ENCODE assay signal across 8 mouse cellular contexts in genomic region chr2:165878021-165878585, GRCm38 (mm10). TPM values are rescaled to one million over a fixed set of nuclear protein-coding genes. Genes with fewer than 3 reads are reported as not detected.
DNase-seq lines count a peak whose midpoint lies in the region; ATAC-seq and TF ChIP-seq lines count a peak whose summit lies in the region.

No protein-coding gene starts in this region.

- WGBS in heart, embryonic 11.5 days (ENCODE audit: insufficient replicate concordance), result 28% methylated on average over 10 of the region's 10 CpGs
- WGBS in hindbrain, embryonic 11.5 days, result 20% methylated on average over 10 of the region's 10 CpGs
- 18% methylated on average over 10 of the region's 10 CpGs for WGBS in midbrain, embryonic 10.5 days

- no peak for ATAC-seq in heart, embryonic 11.5 days (replicated peaks; ENCODE audit: insufficient number of reproducible peaks, low FRiP score, low TSS enrichment)
- ATAC-seq in hindbrain, embryonic 11.5 days (ENCODE audit: low FRiP score), result no peak

- TF ChIP-seq CTCF in E14TG2a.4 (conservative IDR thresholded peaks at IDR 0.05; ENCODE audit: low read length), result no peak

- no peak for DNase-seq in heart, postnatal 4 days
- DNase-seq in hindbrain, embryonic 11.5 days (ENCODE audit: low spot score), result no peak
- no peak for DNase-seq in midbrain, embryonic 10.5 days (ENCODE audit: low spot score)
- DNase-seq in spleen, adult 12 weeks (ENCODE audit: low spot score), result no peak
- DNase-seq in left cerebral cortex, adult 18-20 months (ENCODE audit: low spot score in 2 of 2), result no peak
- no peak for DNase-seq in testis, postnatal 14 days (ENCODE audit: low spot score)

- no peak overlapping the region for H3K9ac ChIP-seq in heart, embryonic 11.5 days (ENCODE audit: low read depth, low read length)
- no peak overlapping the region for H3K9ac ChIP-seq in hindbrain, embryonic 11.5 days (ENCODE audit: low read depth, low read length)

- peak overlapping the region; percentile 9; the same call in 1 of the 2 replicates for H3K4me2 ChIP-seq in heart, embryonic 11.5 days
- no peak overlapping the region; the same call in 1 of the 2 replicates for H3K4me2 ChIP-seq in hindbrain, embryonic 11.5 days (replicated peaks; ENCODE audit: low read depth, low read length)

- H3K4me1 ChIP-seq in heart, embryonic 11.5 days (ENCODE audit: control insufficient read depth, insufficient read depth, low read length), result peaks cover 92% of the 10 kb centered on the region
- H3K4me1 ChIP-seq in E14TG2a.4 (replicated peaks; ENCODE audit: low read depth, low read length), result peaks cover 98% of the 10 kb centered on the region
- H3K4me1 ChIP-seq in hindbrain, embryonic 11.5 days (replicated peaks; ENCODE audit: control insufficient read depth, insufficient read depth, low read length), result peaks cover 65% of the 10 kb centered on the region
- H3K4me1 ChIP-seq in midbrain, embryonic 10.5 days, result peaks cover 100% of the 10 kb centered on the region

- no peak overlapping the region; the same call in 1 of the 2 replicates for H3K27ac ChIP-seq in heart, embryonic 11.5 days (ENCODE audit: low read depth, low read length)
- 0 out of 2 replicates have a peak overlapping the region, but pooled peaks have one; percentile 6 for H3K27ac ChIP-seq in hindbrain, embryonic 11.5 days (ENCODE audit: low read depth, low read length)
- peak overlapping the region; percentile 100 for H3K27ac ChIP-seq in midbrain, embryonic 10.5 days (replicated peaks)

- H3K36me3 ChIP-seq in heart, embryonic 11.5 days (ENCODE audit: control insufficient read depth, insufficient read depth, low read length), result peaks cover 7% of the 10 kb centered on the region
- H3K36me3 ChIP-seq in E14TG2a.4 (ENCODE audit: insufficient read depth, low read length), result peaks cover 75% of the 10 kb centered on the region
- H3K36me3 ChIP-seq in hindbrain, embryonic 11.5 days (ENCODE audit: control insufficient read depth, insufficient read depth, low read length), result no peaks in the 10 kb centered on the region
- H3K36me3 ChIP-seq in midbrain, embryonic 10.5 days, result peaks cover 31% of the 10 kb centered on the region

- no peaks in the 10 kb centered on the region for H3K9me3 ChIP-seq in heart, embryonic 11.5 days (replicated peaks; ENCODE audit: control insufficient read depth, low read length)
- no peaks in the 10 kb centered on the region for H3K9me3 ChIP-seq in E14TG2a.4 (ENCODE audit: low read length)
- no peaks in the 10 kb centered on the region for H3K9me3 ChIP-seq in hindbrain, embryonic 11.5 days (ENCODE audit: control insufficient read depth, low read length)
- H3K9me3 ChIP-seq in midbrain, embryonic 10.5 days (replicated peaks), result no peaks in the 10 kb centered on the region

- H3K4me3 ChIP-seq in heart, embryonic 11.5 days (ENCODE audit: low read depth, low read length), result no peak overlapping the region
- H3K4me3 ChIP-seq in E14TG2a.4 (replicated peaks; ENCODE audit: low read length), result peak overlapping the region; percentile 35
- no peak overlapping the region for H3K4me3 ChIP-seq in hindbrain, embryonic 11.5 days (ENCODE audit: low read depth, low read length)
- peak overlapping the region; percentile 53 for H3K4me3 ChIP-seq in midbrain, embryonic 10.5 days

- H3K27me3 ChIP-seq in heart, embryonic 11.5 days (ENCODE audit: control insufficient read depth, insufficient read depth, low read length), result no peaks in the 10 kb centered on the region
- no peaks in the 10 kb centered on the region for H3K27me3 ChIP-seq in E14TG2a.4 (ENCODE audit: insufficient read depth, low read length)
- H3K27me3 ChIP-seq in hindbrain, embryonic 11.5 days (ENCODE audit: control insufficient read depth, insufficient read depth, low read length), result no peaks in the 10 kb centered on the region
- no peaks in the 10 kb centered on the region for H3K27me3 ChIP-seq in midbrain, embryonic 10.5 days (ENCODE audit: low read depth, poor library complexity, severe bottlenecking)

RNA-seq across cellular contexts. Expression of gene Zmynd8, which starts 20.7 kb away (rescaled TPM):
- 39.6 and 47.6 TPM in 2 replicates for polyA plus RNA-seq in heart, embryonic 11.5 days (2014; fragmentation: Nextera tagmentation; extraction: Ambion mirVana)
- total RNA-seq in heart, postnatal 4 days (2021), result 10 to 100 TPM; 49.5 to 50.4 TPM
- 41.9 and 52.9 TPM in 2 replicates for polyA plus RNA-seq in hindbrain, embryonic 11.5 days (2014; fragmentation: Nextera tagmentation; extraction: Ambion mirVana)
- polyA plus RNA-seq in midbrain, embryonic 10.5 days (2016; fragmentation: Nextera tagmentation; extraction: Ambion mirVana), result 61.4 and 63.3 TPM in 2 replicates
- 100 to 1,000 TPM; 150 to 151 TPM for total RNA-seq in left cerebral cortex, adult 18-20 months (2021)

Comparison
In these comparisons a context has a peak if more than half of its experiments do, and no peak if none do; other contexts are left out.
1. H3K4me3 ChIP-seq: peak in E14TG2a.4 (single experiment) and midbrain, embryonic 10.5 days (single experiment); none in heart, embryonic 11.5 days (single experiment) and hindbrain, embryonic 11.5 days (single experiment).